Comparison of ENCODE assay signal across 13 mouse cellular contexts in the genomic region with DNA sequence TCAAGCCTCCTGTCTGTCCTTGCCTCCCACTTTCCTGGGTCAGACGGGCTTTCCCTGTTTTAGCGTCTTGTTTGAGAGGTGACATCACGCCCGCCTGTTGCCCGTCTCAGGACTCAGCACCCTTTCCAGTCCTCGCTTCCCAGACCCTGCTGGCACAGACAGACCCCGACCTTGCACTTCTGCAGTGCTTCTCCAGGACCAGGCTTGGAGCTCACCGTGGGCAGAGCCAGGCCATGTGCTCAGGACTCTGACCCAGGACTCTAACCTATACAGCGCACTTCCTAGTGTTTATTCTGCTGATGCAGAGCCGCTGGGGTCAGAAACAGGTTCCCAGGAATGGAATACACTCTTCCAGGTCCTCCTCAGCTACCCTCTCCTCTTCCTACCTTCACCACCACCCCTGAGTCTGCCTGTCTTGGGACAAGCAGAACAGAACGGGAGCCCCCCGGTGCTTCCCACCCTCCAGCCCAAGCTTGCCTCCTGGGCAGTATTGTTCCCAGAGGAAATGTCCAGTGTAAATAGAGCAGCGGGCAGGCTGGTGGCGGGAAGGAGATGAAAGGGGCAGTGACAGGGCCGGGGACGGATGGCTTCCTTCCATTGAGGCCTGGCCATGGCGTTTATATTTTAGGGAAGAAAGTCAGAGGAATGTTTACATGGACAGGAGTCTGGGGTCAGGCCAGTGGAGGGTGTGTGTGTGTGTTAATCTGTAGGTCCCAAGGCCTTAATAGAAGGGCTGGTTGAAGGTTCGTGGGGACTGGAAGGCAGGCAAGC.
A peak's percentile ranks its signal among the peaks of the same experiment; 100 is the strongest.
DNase-seq lines count a peak whose midpoint lies in the region; ATAC-seq and TF ChIP-seq lines count a peak whose summit lies in the region.
"Had no signal": no experiment of that assay in that cellular context is flagged by ENCODE, and none has a peak within 500 bp of the region (broad histone marks: within the 10 kb centered on the region; RNA-seq: fewer than 3 reads in every experiment).

No protein-coding gene starts in this region.

- DNase-seq in heart, embryonic 10.5 days (ENCODE audit: low spot score) = no peak
- no peak for DNase-seq in heart, adult 8-10 months (ENCODE audit: low spot score)
- peak; percentile 60 for DNase-seq in kidney, postnatal 0 days (ENCODE audit: low spot score)
- peak; percentile 85 for DNase-seq in lung, postnatal 10 days
- no peak for DNase-seq in cerebellum, postnatal 4 days (ENCODE audit: low spot score in 2 of 2)
- DNase-seq in forebrain, postnatal 0 days = no peak
- no peak for DNase-seq in frontal cortex, postnatal 25 days (ENCODE audit: low spot score in 2 of 2)
- DNase-seq: cerebellum, postnatal 14 days; right cerebral cortex, adult 18-20 months; thymus, adult 2 months had no signal

- TF ChIP-seq POLR2A in ES-Bruce4 (IDR thresholded peaks at IDR 0.05; ENCODE audit: insufficient read depth, low read length) = no peak

- 0 out of 2 replicates have a peak overlapping the region, but pooled peaks have one; percentile 12 for H3K4me2 ChIP-seq in kidney, postnatal 0 days (ENCODE audit: low read length)
- no peak overlapping the region for H3K4me2 ChIP-seq in forebrain, postnatal 0 days (ENCODE audit: low read depth)
- H3K4me2 ChIP-seq: forebrain, embryonic 15.5 days had no signal

- TF ChIP-seq EP300 in ES-Bruce4 (IDR thresholded peaks at IDR 0.05; ENCODE audit: insufficient read depth, low read depth, low read length) = no peak

- H3K4me3 ChIP-seq in heart, embryonic 10.5 days = no peak overlapping the region; the same call in 1 of the 2 replicates
- no peak overlapping the region for H3K4me3 ChIP-seq in ES-Bruce4 (ENCODE audit: low read depth, low read length)
- no peak overlapping the region for H3K4me3 ChIP-seq in kidney, postnatal 0 days (replicated peaks; ENCODE audit: low read depth, low read length)
- no peak overlapping the region for H3K4me3 ChIP-seq in forebrain, postnatal 0 days (ENCODE audit: low read depth, low read length)
- H3K4me3 ChIP-seq: forebrain, embryonic 15.5 days had no signal

- peaks cover 98% of the 10 kb centered on the region for H3K4me1 ChIP-seq in heart, embryonic 10.5 days
- peaks cover 2% of the 10 kb centered on the region for H3K4me1 ChIP-seq in ES-Bruce4 (ENCODE audit: control insufficient read depth, insufficient read depth, low read length)
- peaks cover 60% of the 10 kb centered on the region for H3K4me1 ChIP-seq in kidney, postnatal 0 days (replicated peaks; ENCODE audit: insufficient read depth, low read length)
- H3K4me1 ChIP-seq in forebrain, postnatal 0 days (ENCODE audit: insufficient read depth) = peaks cover 7% of the 10 kb centered on the region; the same call in 1 of the 2 replicates

- TF ChIP-seq CTCF in ES-Bruce4 (IDR thresholded peaks at IDR 0.05; ENCODE audit: low read depth, low read length) = no peak
- TF ChIP-seq CTCF in kidney, postnatal 0 days (IDR thresholded peaks at IDR 0.05; ENCODE audit: low read depth) = no peak
- TF ChIP-seq CTCF in forebrain, postnatal 0 days (IDR thresholded peaks at IDR 0.05; ENCODE audit: low read depth) = no peak

- peak overlapping the region; percentile 94 for H3K27ac ChIP-seq in heart, embryonic 10.5 days
- H3K27ac ChIP-seq in ES-Bruce4 (ENCODE audit: insufficient read depth, low read length) = 0 out of 2 replicates have a peak overlapping the region, but pooled peaks have one; percentile 1
- peak overlapping the region; percentile 63 for H3K27ac ChIP-seq in kidney, postnatal 0 days
- H3K27ac ChIP-seq in forebrain, postnatal 0 days (ENCODE audit: low read depth, low read length) = no peak overlapping the region
- H3K27ac ChIP-seq: forebrain, embryonic 15.5 days had no signal

- ATAC-seq in kidney, postnatal 0 days (replicated peaks; ENCODE audit: low FRiP score, low read depth) = peak; percentile 27; the same call in 1 of the 2 replicates
- ATAC-seq in forebrain, postnatal 0 days = no peak
- ATAC-seq: activated CD4-positive, CD25-positive, alpha-beta regulatory T cell, adult 4 months; forebrain, embryonic 15.5 days had no signal

- peaks cover 24% of the 10 kb centered on the region; the same call in 1 of the 2 replicates for H3K27me3 ChIP-seq in heart, embryonic 10.5 days (ENCODE audit: insufficient read depth, poor library complexity, severe bottlenecking)
- no peaks in the 10 kb centered on the region for H3K27me3 ChIP-seq in ES-Bruce4 (ENCODE audit: control insufficient read depth, insufficient read depth, low read length, poor library complexity, severe bottlenecking)
- 0 out of 2 replicates have a peak, but pooled peaks cover 5% of the 10 kb centered on the region for H3K27me3 ChIP-seq in kidney, postnatal 0 days (ENCODE audit: insufficient read depth, low read length)
- peaks cover 9% of the 10 kb centered on the region for H3K27me3 ChIP-seq in forebrain, postnatal 0 days (ENCODE audit: insufficient read depth, low read length)

- H3K9me3 ChIP-seq in heart, embryonic 10.5 days = no peaks in the 10 kb centered on the region
- H3K9me3 ChIP-seq in ES-Bruce4 (replicated peaks; ENCODE audit: control insufficient read depth, insufficient read depth, low read length, poor library complexity, severe bottlenecking) = no peaks in the 10 kb centered on the region
- H3K9me3 ChIP-seq in kidney, postnatal 0 days (replicated peaks; ENCODE audit: low read length) = no peaks in the 10 kb centered on the region
- H3K9me3 ChIP-seq in forebrain, postnatal 0 days (ENCODE audit: low read length) = no peaks in the 10 kb centered on the region
- H3K9me3 ChIP-seq: forebrain, embryonic 15.5 days had no signal

- H3K9ac ChIP-seq in ES-Bruce4 (ENCODE audit: low read depth, poor library complexity, severe bottlenecking) = peak overlapping the region; percentile 22; the same call in 1 of the 2 replicates
- no peak overlapping the region for H3K9ac ChIP-seq in kidney, postnatal 0 days (ENCODE audit: low read depth, low read length)
- H3K9ac ChIP-seq in forebrain, postnatal 0 days = no peak overlapping the region
- H3K9ac ChIP-seq: forebrain, embryonic 15.5 days had no signal

- 32% methylated on average over 18 of the region's 18 CpGs for WGBS in heart, embryonic 10.5 days
- 33% methylated on average over 18 of the region's 18 CpGs for WGBS in kidney, postnatal 0 days
- WGBS in forebrain, postnatal 0 days = 42% methylated on average over 18 of the region's 18 CpGs

- peaks cover 6% of the 10 kb centered on the region; the same call in 1 of the 2 replicates for H3K36me3 ChIP-seq in heart, embryonic 10.5 days
- no peaks in the 10 kb centered on the region for H3K36me3 ChIP-seq in ES-Bruce4 (ENCODE audit: control insufficient read depth, insufficient read depth, low read length, poor library complexity, severe bottlenecking)
- H3K36me3 ChIP-seq in kidney, postnatal 0 days (ENCODE audit: insufficient read depth, low read length) = no peaks in the 10 kb centered on the region
- no peaks in the 10 kb centered on the region for H3K36me3 ChIP-seq in forebrain, postnatal 0 days (ENCODE audit: insufficient read depth)
- H3K36me3 ChIP-seq: forebrain, embryonic 15.5 days had no signal

Comparison
In these comparisons a context has a peak if more than half of its experiments do, and no peak if none do; other contexts are left out.
1. DNase-seq: peak in kidney, postnatal 0 days (single experiment) and lung, postnatal 10 days (single experiment); none in heart, embryonic 10.5 days (single experiment), heart, adult 8-10 months (single experiment), cerebellum, postnatal 4 days (0 of 2), forebrain, postnatal 0 days (single experiment) and frontal cortex, postnatal 25 days (0 of 2).